12 mouse cellular contexts compared by ENCODE assay signal in the genomic region with DNA sequence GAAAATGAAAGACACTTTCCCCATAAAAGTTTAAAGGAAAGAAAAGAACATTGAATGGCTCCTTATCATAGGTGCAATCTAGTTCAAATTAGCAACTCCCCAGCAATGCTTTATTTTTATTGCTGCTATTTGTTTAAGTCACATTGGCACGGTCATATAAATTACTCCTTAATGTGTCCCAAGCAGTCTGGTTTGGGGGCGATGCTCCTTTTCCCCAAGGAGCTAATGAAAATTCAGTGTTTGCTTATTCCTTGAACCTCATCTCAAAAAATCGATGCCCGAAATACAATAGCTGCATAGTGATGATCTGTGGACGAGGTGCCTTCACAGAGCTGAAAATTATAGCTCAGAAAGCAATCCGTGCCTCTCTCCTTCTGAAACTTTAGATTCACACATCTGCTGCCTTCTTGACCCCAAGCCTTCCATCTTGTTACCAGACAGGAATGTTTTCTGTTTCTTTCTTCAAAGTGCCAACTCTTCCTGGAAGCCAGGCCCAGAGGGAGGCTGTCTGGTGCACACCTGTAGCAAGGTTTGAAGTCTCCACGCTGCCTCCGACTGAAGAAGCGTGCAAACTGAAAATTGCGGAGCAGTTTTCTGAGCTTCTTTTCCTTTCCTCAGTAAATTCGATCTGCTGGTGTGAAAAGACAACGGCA.
"Had no signal": no experiment of that assay in that cellular context is flagged by ENCODE, and none has a peak within 500 bp of the region (broad histone marks: within the 10 kb centered on the region; RNA-seq: fewer than 3 reads in every experiment).

No protein-coding gene starts in this region.

- H3K27me3 ChIP-seq: liver, embryonic 15.5 days; midbrain, embryonic 15.5 days; neural tube, embryonic 12.5 days had no signal

- H3K4me1 ChIP-seq: liver, embryonic 15.5 days; midbrain, embryonic 15.5 days; neural tube, embryonic 12.5 days had no signal

- H3K9me3 ChIP-seq: liver, embryonic 15.5 days; midbrain, embryonic 15.5 days; neural tube, embryonic 12.5 days had no signal

- H3K4me2 ChIP-seq: liver, embryonic 11.5 days; liver, embryonic 15.5 days; lung, embryonic 14.5 days; midbrain, embryonic 11.5 days; midbrain, embryonic 15.5 days; neural tube, embryonic 12.5 days had no signal

- H3K4me3 ChIP-seq: liver, embryonic 15.5 days; midbrain, embryonic 15.5 days; neural tube, embryonic 12.5 days had no signal

- H3K36me3 ChIP-seq: liver, embryonic 15.5 days; midbrain, embryonic 15.5 days; neural tube, embryonic 12.5 days had no signal

- ATAC-seq: midbrain, embryonic 15.5 days had no signal

- H3K27ac ChIP-seq: liver, embryonic 15.5 days; midbrain, embryonic 15.5 days; neural tube, embryonic 12.5 days had no signal

- DNase-seq: kidney, adult 18-20 months; kidney, postnatal 14 days; lung, embryonic 14.5 days; lung, postnatal 10 days; lung, postnatal 4 days; retina, postnatal 1 day; thymus, postnatal 4 days had no signal

- H3K9ac ChIP-seq: liver, embryonic 15.5 days; lung, embryonic 14.5 days; midbrain, embryonic 15.5 days; neural tube, embryonic 12.5 days had no signal
